Mouse (Mus musculus) C2C12 (cell line): Measurements from ENCODE around the gene Vsir.

Experiments
- CTCF ChIP-seq: IDR thresholded peaks from one replicate; pipeline ENCODE4 v1.5.1; 2011; ENCODE audit not compliant: control insufficient read depth, insufficient read depth, insufficient read length
- MAX ChIP-seq: IDR thresholded peaks from one replicate; pipeline ENCODE4 v1.6.1; 2011; ENCODE audit warnings: mild to moderate bottlenecking, control low read depth
- MYOD1 ChIP-seq: IDR thresholded peaks from one replicate; pipeline ENCODE4 v1.6.1; 2011; ENCODE audit warnings: low read depth; ENCODE audit not compliant: control insufficient read depth, insufficient read length
- MYOG ChIP-seq: IDR thresholded peaks from one replicate; pipeline ENCODE4 v1.6.1; 2011; ENCODE audit not compliant: control insufficient read depth, insufficient read length; ENCODE audit errors: extremely low read depth

GRCm38 (mm10) chr10:60335021-60335420 lies 11.6 kb upstream of the Vsir start:
- TF ChIP-seq CTCF (no peak), MYOD1 (no peak), MAX (no peak), MYOG (no peak)
